11 mouse cellular contexts compared by ENCODE assay signal in genomic region chr8:120371725-120372457, GRCm38 (mm10).
A peak's percentile ranks its signal among the peaks of the same experiment; 100 is the strongest.
DNase-seq lines count a peak whose midpoint lies in the region; ATAC-seq and TF ChIP-seq lines count a peak whose summit lies in the region.
"Had no signal": no experiment of that assay in that cellular context is flagged by ENCODE, and none has a peak within 500 bp of the region (broad histone marks: within the 10 kb centered on the region; RNA-seq: fewer than 3 reads in every experiment).

No protein-coding gene starts in this region.

- DNase-seq in gastrocnemius, adult 2 months = no peak
- DNase-seq in gastrocnemius, postnatal 10 days = no peak
- DNase-seq in midbrain, embryonic 10.5 days (ENCODE audit: low spot score) = no peak
- DNase-seq in spleen, postnatal 4 days (ENCODE audit: low spot score in 2 of 2) = peak; percentile 87
- no peak for DNase-seq in urinary bladder, postnatal 4 days (ENCODE audit: low spot score in 2 of 2)
- DNase-seq in testis, postnatal 14 days (ENCODE audit: low spot score) = no peak
- DNase-seq: kidney, adult 9 months; lung, postnatal 36 days had no signal

- no peaks in the 10 kb centered on the region for H3K9me3 ChIP-seq in midbrain, embryonic 10.5 days (replicated peaks)
- H3K9me3 ChIP-seq in midbrain, embryonic 16.5 days (replicated peaks; ENCODE audit: control insufficient read depth, low read length, poor library complexity, severe bottlenecking) = no peaks in the 10 kb centered on the region
- no peaks in the 10 kb centered on the region for H3K9me3 ChIP-seq in intestine, embryonic 16.5 days (ENCODE audit: control insufficient read depth, low read length)
- H3K9me3 ChIP-seq: embryonic facial prominence, embryonic 15.5 days had no signal

- no peak for ATAC-seq in midbrain, embryonic 16.5 days
- peak; percentile 41 for ATAC-seq in intestine, embryonic 16.5 days

- no peaks in the 10 kb centered on the region for H3K36me3 ChIP-seq in midbrain, embryonic 10.5 days
- no peaks in the 10 kb centered on the region for H3K36me3 ChIP-seq in midbrain, embryonic 16.5 days (ENCODE audit: control insufficient read depth, insufficient read depth, low read length)
- H3K36me3 ChIP-seq in intestine, embryonic 16.5 days (ENCODE audit: control insufficient read depth, insufficient read depth, low read length) = no peaks in the 10 kb centered on the region
- H3K36me3 ChIP-seq: embryonic facial prominence, embryonic 15.5 days had no signal

- peak overlapping the region; percentile 28; the same call in 1 of the 2 replicates for H3K27ac ChIP-seq in gastrocnemius, adult 2 months
- H3K27ac ChIP-seq in midbrain, embryonic 10.5 days (replicated peaks) = peak overlapping the region; percentile 81
- no peak overlapping the region for H3K27ac ChIP-seq in midbrain, embryonic 16.5 days (ENCODE audit: low read length)
- no peak overlapping the region for H3K27ac ChIP-seq in intestine, embryonic 16.5 days (ENCODE audit: low read length)
- H3K27ac ChIP-seq: embryonic facial prominence, embryonic 15.5 days had no signal

- H3K4me3 ChIP-seq in gastrocnemius, adult 2 months = no peak overlapping the region
- no peak overlapping the region for H3K4me3 ChIP-seq in midbrain, embryonic 10.5 days
- no peak overlapping the region for H3K4me3 ChIP-seq in midbrain, embryonic 16.5 days (ENCODE audit: low read depth, low read length)
- no peak overlapping the region for H3K4me3 ChIP-seq in intestine, embryonic 16.5 days (ENCODE audit: low read length)
- H3K4me3 ChIP-seq: embryonic facial prominence, embryonic 15.5 days had no signal

- WGBS in midbrain, embryonic 10.5 days = 74% methylated on average over 8 of the region's 8 CpGs
- WGBS in midbrain, embryonic 16.5 days = 81% methylated on average over 8 of the region's 8 CpGs
- 54% methylated on average over 8 of the region's 8 CpGs for WGBS in intestine, embryonic 16.5 days

- TF ChIP-seq CTCF in gastrocnemius, adult 2 months (IDR thresholded peaks at IDR 0.05) = no peak

- no peak overlapping the region for H3K4me2 ChIP-seq in midbrain, embryonic 16.5 days (ENCODE audit: low read length)
- no peak overlapping the region for H3K4me2 ChIP-seq in intestine, embryonic 16.5 days (ENCODE audit: low read depth, low read length)
- H3K4me2 ChIP-seq: embryonic facial prominence, embryonic 15.5 days had no signal

- H3K27me3 ChIP-seq in midbrain, embryonic 10.5 days (ENCODE audit: low read depth, poor library complexity, severe bottlenecking) = peaks cover 39% of the 10 kb centered on the region; the same call in 1 of the 2 replicates
- H3K27me3 ChIP-seq in midbrain, embryonic 16.5 days (ENCODE audit: control insufficient read depth, insufficient read depth, low read depth, low read length) = no peaks in the 10 kb centered on the region
- H3K27me3 ChIP-seq in intestine, embryonic 16.5 days (replicated peaks; ENCODE audit: control insufficient read depth, insufficient read depth, low read length) = no peaks in the 10 kb centered on the region
- H3K27me3 ChIP-seq: embryonic facial prominence, embryonic 15.5 days had no signal

- H3K9ac ChIP-seq in midbrain, embryonic 16.5 days (ENCODE audit: low read depth, low read length) = no peak overlapping the region
- no peak overlapping the region for H3K9ac ChIP-seq in intestine, embryonic 16.5 days (ENCODE audit: low read depth, low read length)
- H3K9ac ChIP-seq: embryonic facial prominence, embryonic 15.5 days had no signal

- intact Hi-C loops in gastrocnemius, adult 2 months (cut with DNase I) = no loop called here

- peaks cover 98% of the 10 kb centered on the region for H3K4me1 ChIP-seq in midbrain, embryonic 10.5 days
- peaks cover 8% of the 10 kb centered on the region; the same call in 1 of the 2 replicates for H3K4me1 ChIP-seq in midbrain, embryonic 16.5 days (ENCODE audit: control insufficient read depth, insufficient read depth, low read length)
- H3K4me1 ChIP-seq in intestine, embryonic 16.5 days (ENCODE audit: control insufficient read depth, insufficient read depth, low read length) = peaks cover 72% of the 10 kb centered on the region

Comparison
In these comparisons a context has a peak if more than half of its experiments do, and no peak if none do; other contexts are left out.
1. H3K27ac ChIP-seq: peak in gastrocnemius, adult 2 months (single experiment) and midbrain, embryonic 10.5 days (single experiment); none in midbrain, embryonic 16.5 days (single experiment) and intestine, embryonic 16.5 days (single experiment).
2. DNase-seq: peak in spleen, postnatal 4 days (2 of 2); none in gastrocnemius, adult 2 months (single experiment), gastrocnemius, postnatal 10 days (single experiment), midbrain, embryonic 10.5 days (single experiment), urinary bladder, postnatal 4 days (0 of 2) and testis, postnatal 14 days (single experiment).